Mouse (Mus musculus) kidney, adult 2 months (tissue): ENCODE results near the gene Pkd1l1. TPM values are rescaled to one million over a fixed set of nuclear protein-coding genes. Genes with fewer than 3 reads are reported as not detected.

Source experiments
- DNase-seq: peaks from one replicate; pipeline ENCODE4 v3.0.0; 2021
- H3K27ac ChIP-seq: fragments of 200-500 bp; 2 replicates; pipeline ENCODE4 v1.5.1; 2012; ENCODE audit warnings: low read depth, low read length, control low read depth, inconsistent platforms; ENCODE audit not compliant: insufficient read depth
- H3K27me3 ChIP-seq: fragments of 200-500 bp; replicated peaks from 2 replicates; pipeline ENCODE4 v1.6.1; 2012; ENCODE audit warnings: mild to moderate bottlenecking, moderate library complexity, low read length, inconsistent platforms; ENCODE audit not compliant: control insufficient read depth, insufficient read depth
- H3K36me3 ChIP-seq: fragments of 200-500 bp; 2 replicates; pipeline ENCODE4 v1.6.1; 2012; ENCODE audit warnings: mild to moderate bottlenecking, moderate library complexity, low read length, inconsistent platforms; ENCODE audit not compliant: control insufficient read depth, insufficient read depth
- H3K4me1 ChIP-seq: fragments of 200-500 bp; 2 replicates; pipeline ENCODE4 v1.6.1; 2011; ENCODE audit warnings: low read length; ENCODE audit not compliant: control insufficient read depth, insufficient read depth
- H3K4me3 ChIP-seq: fragments of 200-500 bp; 2 replicates; pipeline ENCODE4 v1.5.1; 2011; ENCODE audit warnings: mild to moderate bottlenecking, low read depth, low read length, control low read depth; ENCODE audit not compliant: insufficient read depth
- CTCF ChIP-seq: fragments of 200-500 bp; conservative IDR thresholded peaks from 2 replicates; pipeline ENCODE4 v1.5.1; 2011; ENCODE audit warnings: low read depth, mild to moderate bottlenecking, control low read depth, low read length, moderate library complexity, mixed read lengths; ENCODE audit not compliant: insufficient read depth, insufficient read length
- POLR2A ChIP-seq: fragments of 200-500 bp; IDR thresholded peaks from one replicate; pipeline ENCODE4 v1.6.1; 2011; ENCODE audit warnings: low read depth, low read length, control low read depth
- WGBS: fragments of 180-500 bp; shearing (Covaris S2); methylation state at CpG from one replicate; pipeline ENCODE4 v1.1.7; 2018; 5-methylcytosine and 5-hydroxymethylcytosine counted together
- polyA plus RNA-seq: library from polyadenylated mRNA; depleted of rRNA; stranded (reverse); fragments of >200 nt; gene quantifications from 2 replicates; pipeline ENCODE4 v1.2.3, GENCODE M21; 2012

The Pkd1l1 gene
- polyA plus RNA-seq, 1 experiment = 0.39 TPM

DNA sequence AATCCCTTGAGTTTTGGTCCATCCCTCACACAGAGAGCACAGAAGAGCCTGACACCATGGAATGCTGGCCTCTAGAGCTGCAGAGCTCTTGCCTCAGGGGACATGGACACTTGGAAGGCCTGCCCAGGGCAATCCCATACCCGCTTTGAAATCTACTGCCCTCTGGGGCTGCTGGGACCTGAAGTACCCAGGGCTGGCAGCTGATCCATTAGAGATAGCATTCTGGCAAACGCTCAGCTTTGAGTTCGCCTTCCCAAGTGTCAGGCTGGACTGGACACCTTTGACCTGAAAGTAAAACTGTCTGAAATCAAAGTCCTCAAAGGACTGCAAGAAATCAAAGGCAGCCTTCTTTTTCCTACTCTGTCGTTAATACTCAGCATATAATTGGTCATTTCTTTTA, 15.0 kb downstream of the Pkd1l1 start:
- Histone ChIP-seq H3K27ac (no peak overlapping the region), H3K4me3 (no peak overlapping the region), H3K36me3 (no peaks in the 10 kb centered on the region), H3K27me3 (no peaks in the 10 kb centered on the region), H3K4me1 (no peaks in the 10 kb centered on the region)
- TF ChIP-seq CTCF (no peak), POLR2A (no peak)
- 35% methylated on average over 4 of the region's 4 CpGs for WGBS
- peak; percentile 66 for DNase-seq

DNA sequence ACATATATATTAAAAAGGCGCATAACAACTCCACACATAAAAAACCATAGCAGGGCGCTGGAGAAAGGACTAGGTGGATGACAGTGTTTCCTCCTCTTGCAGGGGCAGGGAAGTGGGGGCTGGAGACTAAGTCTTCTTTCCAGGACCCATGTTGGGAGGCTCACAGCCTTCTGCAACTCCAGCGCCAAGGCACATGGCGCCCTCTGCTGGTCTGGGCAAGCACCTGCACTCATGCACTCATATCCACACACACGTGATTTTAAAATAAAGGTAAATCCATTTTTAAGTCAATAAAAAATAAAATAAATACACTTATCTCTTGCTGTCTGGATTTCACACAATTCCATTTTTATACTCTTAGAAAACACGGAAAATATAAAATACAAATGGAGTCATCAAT, 16.0 kb downstream of the Pkd1l1 start:
- WGBS = 79% methylated on average over 6 of the region's 6 CpGs
- H3K4me3 ChIP-seq = no peak overlapping the region
- H3K27me3 ChIP-seq = no peaks in the 10 kb centered on the region
- H3K36me3 ChIP-seq = no peaks in the 10 kb centered on the region
- TF ChIP-seq CTCF (peak; percentile 54), POLR2A (no peak)
- no peak overlapping the region for H3K27ac ChIP-seq
- no peak for DNase-seq
- H3K4me1 ChIP-seq = no peaks in the 10 kb centered on the region

DNA sequence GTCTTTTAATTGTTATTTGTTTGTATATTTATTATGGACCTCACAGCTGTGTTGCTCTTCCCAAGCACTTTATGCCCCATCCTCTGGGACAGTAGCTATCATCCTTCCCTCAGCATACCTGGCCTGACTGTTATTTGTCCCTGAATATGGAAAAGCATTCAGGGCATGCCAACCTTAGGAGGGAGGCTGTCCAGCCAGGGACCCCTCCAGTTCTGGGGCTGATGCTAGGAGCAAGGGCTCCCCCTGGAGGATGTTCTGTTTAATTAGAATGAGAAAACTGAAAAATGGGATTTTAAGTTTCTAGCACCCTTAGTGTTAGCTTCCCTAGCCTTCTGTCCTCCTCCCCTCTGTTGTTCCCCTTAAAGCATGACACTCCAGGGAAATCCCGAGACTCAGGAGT, 17.4 kb downstream of the Pkd1l1 start:
- Histone ChIP-seq H3K27ac (no peak overlapping the region), H3K4me1 (no peaks in the 10 kb centered on the region), H3K4me3 (no peak overlapping the region), H3K36me3 (no peaks in the 10 kb centered on the region), H3K27me3 (no peaks in the 10 kb centered on the region)
- WGBS = 3% methylated on average over 1 of the region's 1 CpGs
- peak; percentile 10 for DNase-seq
- TF ChIP-seq CTCF (peak; percentile 53), POLR2A (no peak)

DNA sequence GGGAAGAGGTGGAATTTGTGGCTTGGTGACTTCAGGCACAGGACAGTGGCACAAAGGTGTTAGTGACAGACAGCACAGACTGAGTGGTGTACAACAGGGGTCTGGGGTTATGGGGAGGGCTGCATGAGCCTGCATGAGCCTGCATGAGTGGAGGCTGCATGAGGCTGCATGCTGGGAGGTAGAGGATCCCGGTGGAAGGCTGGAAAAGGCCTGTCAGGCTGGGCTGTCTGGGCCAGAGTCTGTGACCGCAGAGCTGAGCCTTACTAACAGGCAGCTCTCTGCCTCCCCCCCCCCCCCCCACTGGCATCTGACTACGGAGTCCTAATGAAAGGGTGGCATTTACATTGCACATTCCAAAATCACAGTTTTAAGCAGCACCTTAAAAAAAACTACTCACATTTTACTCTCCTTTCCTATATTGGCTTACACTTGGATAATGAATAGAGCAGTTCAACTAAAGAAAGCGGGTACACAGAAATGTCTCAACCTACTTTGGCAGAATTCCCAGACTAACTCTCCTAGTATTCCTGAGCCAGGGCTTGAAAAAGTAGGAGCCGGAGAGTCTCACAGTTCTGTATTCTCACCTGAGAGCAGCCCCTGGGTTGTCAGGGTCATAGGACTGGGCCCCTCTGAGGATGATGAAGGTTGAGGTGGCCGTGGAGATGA, 23.2 kb downstream of the Pkd1l1 start:
- H3K4me3 ChIP-seq = no peak overlapping the region
- peak; percentile 58 for DNase-seq
- TF ChIP-seq POLR2A (no peak), CTCF (no peak)
- no peaks in the 10 kb centered on the region for H3K4me1 ChIP-seq
- no peaks in the 10 kb centered on the region for H3K27me3 ChIP-seq
- no peaks in the 10 kb centered on the region for H3K36me3 ChIP-seq
- H3K27ac ChIP-seq = no peak overlapping the region
- WGBS = 47% methylated on average over 6 of the region's 6 CpGs

DNA sequence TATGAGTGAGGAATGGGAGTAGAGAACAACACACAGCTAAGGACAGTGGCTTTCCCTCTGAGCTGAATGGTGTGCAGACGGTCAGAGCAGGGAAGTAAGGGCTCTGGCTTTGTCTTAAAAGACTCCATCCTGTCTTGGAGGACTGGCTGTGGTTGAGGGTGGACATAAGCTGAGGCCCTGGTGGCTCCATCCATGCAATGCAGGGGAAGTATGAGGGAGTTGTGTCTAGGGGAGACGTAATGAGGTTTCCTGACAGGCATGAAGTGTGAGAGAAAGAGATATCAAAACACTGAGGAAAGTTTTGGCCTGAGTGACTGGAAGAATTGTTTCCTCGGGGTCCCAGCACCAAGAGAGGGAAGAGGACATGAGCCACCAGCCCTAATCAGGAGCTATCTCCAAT, 24.2 kb downstream of the Pkd1l1 start:
- Histone ChIP-seq H3K4me1 (no peaks in the 10 kb centered on the region), H3K36me3 (no peaks in the 10 kb centered on the region), H3K4me3 (no peak overlapping the region), H3K27me3 (no peaks in the 10 kb centered on the region), H3K27ac (no peak overlapping the region)
- no peak for DNase-seq
- TF ChIP-seq CTCF (no peak), POLR2A (no peak)
- WGBS = 75% methylated on average over 3 of the region's 3 CpGs

DNA sequence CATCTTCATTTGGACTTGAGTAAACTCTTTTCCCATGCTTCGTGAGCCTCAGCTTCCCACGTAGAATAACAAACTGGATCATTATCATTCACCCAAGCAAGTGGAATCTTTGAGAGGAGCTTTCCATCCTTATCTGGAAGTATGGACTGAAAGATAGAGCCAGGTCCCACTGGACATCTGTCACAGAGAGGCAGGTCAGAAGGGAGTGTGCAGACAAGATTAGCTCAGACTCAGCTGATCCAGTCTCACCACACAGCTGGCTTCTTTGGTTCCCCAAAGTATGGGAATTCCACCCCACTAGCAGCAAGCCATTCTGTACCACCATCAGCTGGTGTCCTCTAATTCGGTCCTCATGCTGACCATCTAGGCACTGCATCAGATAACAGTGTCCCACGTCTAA, 29.0 kb downstream of the Pkd1l1 start:
- DNase-seq = no peak
- TF ChIP-seq CTCF = no peak
- no peak for TF ChIP-seq POLR2A
- H3K4me3 ChIP-seq = no peak overlapping the region
- no peaks in the 10 kb centered on the region for H3K36me3 ChIP-seq
- no peaks in the 10 kb centered on the region for H3K27me3 ChIP-seq
- 68% methylated on average over 4 of the region's 4 CpGs for WGBS
- no peaks in the 10 kb centered on the region for H3K4me1 ChIP-seq
- no peak overlapping the region for H3K27ac ChIP-seq

DNA sequence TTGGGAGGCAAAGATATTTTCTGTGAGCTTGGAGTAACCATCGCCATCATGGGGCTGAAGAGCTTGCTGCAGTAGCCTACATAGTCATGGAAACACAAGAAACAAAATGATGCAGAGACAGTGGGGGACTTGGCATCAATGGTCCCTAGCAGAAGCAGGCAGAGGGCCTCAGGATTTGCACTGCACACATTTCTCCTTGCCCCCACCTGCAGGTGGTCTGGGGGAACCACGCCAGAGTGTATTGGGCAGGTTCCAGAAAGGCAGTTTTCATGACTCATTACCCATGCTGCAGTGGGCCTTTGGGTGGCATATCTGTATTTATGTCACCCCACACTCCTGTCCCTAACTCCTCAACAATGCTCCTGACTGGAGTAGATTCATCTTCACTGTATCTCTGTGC, 30.6 kb downstream of the Pkd1l1 start:
- WGBS = 70% methylated on average over 2 of the region's 2 CpGs
- H3K4me1 ChIP-seq = no peaks in the 10 kb centered on the region
- DNase-seq = no peak
- no peak overlapping the region for H3K27ac ChIP-seq
- no peak overlapping the region for H3K4me3 ChIP-seq
- no peaks in the 10 kb centered on the region for H3K27me3 ChIP-seq
- H3K36me3 ChIP-seq = no peaks in the 10 kb centered on the region
- no peak for TF ChIP-seq CTCF
- TF ChIP-seq POLR2A = no peak
